Mouse (Mus musculus) cerebellum, adult 8-10 months (tissue): ENCODE results near the gene Fbxl16.
"Not testable (repeated sequence)": the region's sequence is repeated elsewhere in the genome, so short reads cannot be mapped to it uniquely, and the experiment has no call there.

Experiments used
- DNase-seq: peaks from one replicate; pipeline ENCODE4 v3.0.0; 2022

Fbxl16 gene

GRCm38 (mm10) chr17:25796211-25796771 lies 12.6 kb upstream of the Fbxl16 start:
- no peak for DNase-seq

DNA sequence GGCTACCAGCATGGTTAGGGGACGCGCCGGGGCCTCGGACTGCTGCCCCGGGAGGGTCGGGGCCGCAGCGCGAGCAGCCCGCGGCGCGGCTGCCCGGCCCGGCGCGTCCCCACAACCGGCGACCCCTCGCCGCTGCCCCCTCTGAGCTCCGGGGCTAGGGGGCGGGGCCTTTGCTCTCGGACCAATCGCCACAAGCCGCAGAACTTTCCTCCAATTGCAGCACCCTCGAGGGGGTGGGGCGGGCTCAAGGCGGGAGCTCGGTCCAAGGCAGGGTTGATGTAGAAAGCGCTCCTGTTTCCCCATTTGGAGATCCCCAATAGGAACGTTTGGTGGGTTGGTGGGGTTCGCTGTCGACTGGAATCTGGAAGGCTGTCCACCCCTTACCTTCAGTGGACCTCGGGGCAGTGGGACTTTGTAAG lies 11.9 kb upstream of the Fbxl16 start, which contains the start of gene Metrn:
Gene Metrn (minus strand): TSS at position 186 of the 419 bp plus-strand sequence.
- peak; percentile 65 for DNase-seq

- peak; percentile 70 for DNase-seq
Measured at GRCm38 (mm10) chr17:25801029-25801428, 7.9 kb upstream of the Fbxl16 start.

DNA sequence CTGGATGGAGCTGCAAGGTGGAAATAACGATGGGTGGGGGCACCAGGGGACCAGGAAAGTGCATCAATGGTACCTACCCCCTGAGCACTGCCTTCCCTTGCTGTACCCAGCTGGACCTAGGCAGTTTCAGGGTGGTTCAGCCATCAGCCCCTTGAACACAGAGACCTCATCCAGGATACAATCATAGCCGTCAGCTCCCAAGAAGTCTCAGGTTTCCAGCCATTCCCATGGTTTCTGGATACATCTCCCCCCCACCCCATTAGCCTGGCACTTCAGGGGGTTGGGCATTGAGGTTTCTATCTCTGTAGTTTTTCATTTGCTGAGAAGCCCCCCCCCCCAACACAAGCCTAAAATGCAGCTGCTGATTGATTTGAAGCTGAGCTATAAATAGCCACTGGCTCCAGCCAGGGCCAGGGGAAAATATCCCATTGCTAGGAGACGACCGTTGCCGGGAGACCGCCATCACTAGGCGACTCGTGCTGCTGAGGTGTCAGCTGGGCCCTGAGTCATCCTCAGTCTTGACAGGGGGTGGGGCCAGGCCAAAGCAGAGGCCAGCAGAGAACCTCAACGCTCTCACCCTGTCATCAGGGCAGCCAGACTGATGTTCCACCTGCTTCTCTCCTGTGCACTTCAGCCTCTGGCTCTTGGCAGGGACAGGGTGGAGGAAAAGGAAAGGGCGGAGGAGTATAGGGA lies 5.9 kb upstream of the Fbxl16 start:
- no peak for DNase-seq

DNA sequence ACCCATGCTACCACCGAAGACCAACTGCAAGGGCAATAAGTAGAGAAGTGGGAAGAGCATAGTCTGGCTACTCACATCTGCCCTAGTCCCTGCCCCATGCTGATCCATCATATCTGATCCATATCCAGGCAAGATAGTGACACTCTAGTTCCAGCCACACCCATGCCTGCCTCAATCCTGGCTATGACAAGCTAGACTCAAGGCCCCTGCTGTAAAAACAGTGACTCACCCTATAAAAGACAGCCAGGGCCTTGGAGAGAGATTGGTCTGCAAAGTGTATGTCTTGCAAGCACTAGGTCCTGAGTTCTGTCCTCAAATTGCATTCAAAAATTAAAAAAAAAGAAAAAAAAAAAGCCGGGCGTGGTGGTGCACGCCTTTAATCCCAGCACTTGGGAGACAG lies 2.4 kb upstream of the Fbxl16 start:
- no peak for DNase-seq

DNA sequence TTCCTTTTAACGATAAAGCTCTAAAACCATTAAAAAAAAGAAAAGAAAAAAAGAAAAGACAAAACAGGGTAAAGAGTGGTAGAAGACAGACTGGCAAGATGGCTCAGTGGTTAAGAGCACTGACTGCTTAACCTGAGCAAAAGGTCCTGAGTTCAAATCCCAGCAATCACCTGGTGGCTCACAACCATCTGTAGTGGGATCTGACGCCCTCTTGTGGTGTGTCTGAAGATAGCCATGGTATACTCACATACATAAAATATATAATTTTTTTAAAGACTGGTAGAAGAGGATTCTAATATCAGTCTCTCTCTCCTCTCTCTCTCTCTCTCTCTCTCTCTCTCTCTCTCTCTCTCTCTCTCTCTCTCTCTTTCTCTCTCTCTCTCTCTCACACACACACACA lies 1.4 kb upstream of the Fbxl16 start:
- not testable (repeated sequence) for DNase-seq

GRCm38 (mm10) chr17:25808028-25808427 lies 857 bp upstream of the Fbxl16 start:
- DNase-seq = no peak

DNA sequence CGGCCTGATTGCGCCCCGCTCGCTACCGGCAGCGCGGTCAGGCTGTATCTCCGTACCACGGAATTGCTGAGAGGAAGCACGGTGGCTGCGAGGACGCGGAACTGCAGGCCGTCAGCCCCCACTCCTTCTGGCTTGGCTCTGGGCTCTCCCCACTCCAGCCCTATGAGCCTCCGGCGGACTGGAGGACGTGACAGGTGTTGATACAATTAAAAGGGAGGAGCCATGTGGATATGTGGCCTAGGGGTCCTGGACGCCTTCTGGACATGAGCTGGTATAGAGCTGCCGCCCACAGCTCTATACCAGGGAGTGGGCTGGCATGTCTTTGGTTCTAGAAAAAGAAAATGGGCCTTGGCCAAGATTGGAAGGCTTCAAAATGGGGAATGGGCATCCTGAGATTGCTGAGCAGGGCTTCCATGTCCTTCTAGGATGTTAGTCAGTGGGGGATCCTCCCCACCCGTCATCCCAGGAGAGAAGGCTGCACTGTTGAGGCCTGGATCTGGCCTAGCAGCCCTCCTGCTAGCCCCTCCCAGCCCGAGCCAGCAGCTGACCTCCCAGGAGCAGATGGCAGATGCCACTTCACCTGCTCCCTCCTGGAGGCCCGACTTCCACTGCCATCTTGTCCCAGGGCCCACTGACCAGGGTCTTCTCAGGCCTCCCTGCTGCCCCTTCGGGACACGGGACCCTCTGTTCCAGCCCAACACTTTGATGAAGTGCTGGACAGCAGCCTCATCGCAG lies 888 bp downstream of the Fbxl16 start:
- DNase-seq = peak; percentile 72

DNA sequence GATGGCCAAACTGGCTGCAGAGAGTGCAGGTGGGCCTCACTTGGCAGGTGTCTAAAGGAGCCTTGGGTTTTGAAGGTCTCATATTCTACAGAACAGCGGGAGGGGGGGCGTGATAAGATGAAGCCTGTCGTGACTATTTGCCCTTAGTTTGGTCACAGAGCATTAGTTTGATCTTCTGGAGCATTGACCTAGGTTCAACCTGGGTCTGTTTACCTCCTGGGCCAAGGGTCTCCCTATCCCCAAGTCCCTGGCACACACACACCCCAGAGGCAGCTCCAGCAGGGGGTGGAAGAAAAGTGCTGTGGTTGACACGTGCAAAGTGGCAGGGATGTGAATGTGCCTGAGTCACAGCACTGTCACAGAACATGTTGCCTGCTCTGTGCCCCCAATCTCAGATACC lies 2.0 kb downstream of the Fbxl16 start:
- no peak for DNase-seq

- DNase-seq = peak; percentile 61
Measured at GRCm38 (mm10) chr17:25813471-25813870, 4.6 kb downstream of the Fbxl16 start.

DNA sequence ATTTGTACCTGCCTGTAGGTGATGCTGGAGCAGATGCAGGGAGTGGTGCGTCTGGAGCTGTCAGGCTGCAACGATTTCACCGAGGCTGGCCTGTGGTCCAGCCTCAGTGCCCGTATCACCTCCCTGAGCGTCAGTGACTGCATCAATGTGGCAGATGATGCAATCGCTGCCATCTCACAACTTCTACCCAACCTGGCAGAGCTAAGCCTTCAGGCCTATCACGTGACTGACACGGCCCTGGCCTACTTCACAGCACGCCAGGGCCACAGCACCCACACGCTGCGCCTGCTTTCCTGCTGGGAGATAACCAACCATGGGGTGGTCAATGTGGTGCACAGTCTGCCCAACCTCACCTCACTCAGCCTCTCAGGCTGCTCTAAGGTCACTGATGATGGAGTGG lies 8.8 kb downstream of the Fbxl16 start:
- no peak for DNase-seq

DNA sequence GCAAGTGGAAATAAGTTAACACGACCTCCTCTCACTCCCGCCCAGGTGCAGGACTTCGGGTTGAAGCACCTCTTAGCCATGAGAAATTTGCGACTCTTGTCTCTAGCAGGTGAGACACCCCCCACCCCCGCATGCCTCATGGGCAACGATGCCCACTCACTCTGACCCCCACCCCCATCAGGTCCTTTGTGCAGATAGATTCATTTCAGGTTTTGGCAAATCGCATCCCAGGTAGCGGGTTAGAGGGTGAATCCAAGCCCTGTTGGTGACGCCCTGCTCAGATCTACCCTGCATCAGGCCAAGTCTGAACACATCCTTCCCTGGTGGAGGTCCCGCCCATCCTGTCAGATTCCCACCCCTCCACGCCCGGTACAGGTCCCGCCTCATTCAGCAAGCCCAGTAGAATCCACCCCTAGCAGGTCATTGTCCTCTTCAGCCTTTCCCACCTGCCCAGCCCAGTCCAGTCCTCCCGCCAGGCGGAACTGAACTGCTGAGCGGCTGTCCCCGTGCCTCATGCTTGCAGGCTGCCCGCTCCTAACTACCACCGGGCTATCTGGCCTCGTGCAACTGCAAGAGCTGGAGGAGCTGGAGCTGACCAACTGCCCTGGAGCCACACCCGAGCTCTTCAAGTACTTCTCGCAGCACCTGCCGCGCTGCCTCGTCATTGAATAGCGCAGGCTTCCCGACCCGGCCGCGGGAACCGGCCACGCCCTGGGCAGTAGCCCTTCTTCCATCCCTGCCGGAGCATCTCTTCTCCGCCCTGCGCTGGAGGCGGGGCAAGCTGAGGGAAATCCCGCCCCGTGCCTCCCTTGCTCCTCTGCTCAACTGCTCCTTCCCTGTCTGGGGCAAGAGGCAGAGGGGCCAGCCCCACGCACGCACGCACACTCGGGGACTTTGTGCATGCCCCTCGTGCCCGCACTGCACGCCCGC lies 10.2 kb downstream of the Fbxl16 start:
- DNase-seq = no peak

GRCm38 (mm10) chr17:25823452-25823851 lies 14.6 kb downstream of the Fbxl16 start, which contains the start of gene Wdr24:
Gene Wdr24 (plus strand): TSS chr17:25823627.
- peak; percentile 83 for DNase-seq

DNA sequence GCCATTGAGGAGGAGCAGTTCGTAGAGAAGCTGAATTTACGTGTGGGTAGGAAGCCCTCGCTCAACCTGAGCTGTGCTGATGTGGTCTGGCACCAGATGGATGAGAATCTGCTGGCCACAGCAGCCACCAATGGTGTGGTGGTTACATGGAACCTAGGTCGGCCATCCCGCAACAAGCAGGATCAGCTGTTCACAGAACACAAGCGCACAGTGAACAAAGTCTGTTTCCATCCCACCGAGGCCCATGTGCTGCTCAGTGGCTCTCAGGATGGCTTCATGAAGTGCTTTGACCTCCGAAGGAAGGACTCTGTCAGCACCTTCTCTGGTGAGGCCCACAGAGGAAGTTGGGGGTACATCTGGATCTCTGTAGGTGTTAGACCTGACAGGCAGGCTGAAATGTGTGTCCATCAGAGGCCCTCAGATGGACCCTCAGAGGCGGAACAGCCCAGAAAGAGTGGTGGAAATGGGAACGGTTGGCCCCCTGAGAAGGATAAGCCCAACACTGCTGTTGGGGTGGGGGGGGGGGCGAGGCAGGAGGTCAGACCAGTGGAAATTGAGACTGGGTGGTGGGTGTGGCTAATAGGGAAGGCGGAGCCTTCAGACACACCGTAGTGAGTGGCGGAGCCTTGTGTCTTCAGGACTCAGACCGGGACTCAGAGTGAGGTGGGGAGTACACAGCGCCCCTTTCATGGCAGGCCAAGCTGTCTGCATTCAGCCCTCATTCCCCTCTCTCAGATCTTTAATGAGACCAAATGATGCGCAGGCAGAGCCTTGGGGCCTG lies 15.7 kb downstream of the Fbxl16 start:
- no peak for DNase-seq

DNA sequence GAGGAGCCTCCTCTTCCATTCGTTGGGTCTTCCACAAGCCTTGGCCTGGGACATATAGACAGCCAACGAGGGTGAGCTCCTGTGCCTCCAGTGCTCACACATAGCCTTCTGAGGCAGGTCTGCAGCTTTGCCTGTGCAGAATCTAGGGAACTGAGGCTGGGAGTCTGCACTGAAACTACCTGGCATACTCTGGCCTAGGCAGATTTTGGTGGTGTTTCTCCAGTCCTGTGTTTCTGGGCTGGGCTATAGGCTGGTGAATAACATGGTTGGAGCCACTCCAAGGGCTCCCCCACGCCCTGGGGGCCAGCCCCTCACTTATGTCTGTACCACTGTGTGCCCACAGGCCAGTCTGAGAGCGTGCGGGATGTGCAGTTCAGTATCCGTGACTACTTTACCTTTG lies 16.4 kb downstream of the Fbxl16 start:
- DNase-seq = no peak

DNA sequence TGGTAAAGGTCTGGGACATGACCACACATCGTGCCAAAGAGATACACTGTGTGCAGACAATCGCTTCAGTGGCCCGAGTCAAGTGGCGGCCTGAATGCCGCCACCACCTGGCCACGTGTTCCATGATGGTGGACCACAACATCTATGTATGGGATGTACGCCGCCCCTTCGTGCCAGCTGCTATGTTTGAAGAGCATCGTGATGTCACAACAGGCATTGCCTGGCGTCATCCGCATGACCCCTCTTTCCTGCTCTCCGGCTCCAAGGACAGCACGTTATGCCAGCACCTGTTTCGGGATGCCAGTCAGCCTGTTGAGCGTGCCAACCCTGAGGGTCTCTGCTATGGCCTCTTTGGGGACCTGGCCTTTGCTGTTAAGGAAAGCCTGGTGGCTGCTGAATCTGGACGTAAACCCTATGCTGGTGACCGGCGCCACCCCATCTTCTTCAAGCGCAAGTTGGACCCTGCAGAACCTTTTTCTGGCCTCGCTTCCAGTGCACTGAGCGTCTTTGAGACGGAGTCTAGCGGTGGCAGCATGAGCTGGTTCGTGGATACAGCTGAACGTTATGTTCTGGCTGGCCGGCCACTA lies 17.2 kb downstream of the Fbxl16 start:
- DNase-seq = no peak

GRCm38 (mm10) chr17:25827011-25827410 lies 18.1 kb downstream of the Fbxl16 start:
- no peak for DNase-seq

GRCm38 (mm10) chr17:25827546-25828222 lies 18.8 kb downstream of the Fbxl16 start:
- no peak for DNase-seq

DNA sequence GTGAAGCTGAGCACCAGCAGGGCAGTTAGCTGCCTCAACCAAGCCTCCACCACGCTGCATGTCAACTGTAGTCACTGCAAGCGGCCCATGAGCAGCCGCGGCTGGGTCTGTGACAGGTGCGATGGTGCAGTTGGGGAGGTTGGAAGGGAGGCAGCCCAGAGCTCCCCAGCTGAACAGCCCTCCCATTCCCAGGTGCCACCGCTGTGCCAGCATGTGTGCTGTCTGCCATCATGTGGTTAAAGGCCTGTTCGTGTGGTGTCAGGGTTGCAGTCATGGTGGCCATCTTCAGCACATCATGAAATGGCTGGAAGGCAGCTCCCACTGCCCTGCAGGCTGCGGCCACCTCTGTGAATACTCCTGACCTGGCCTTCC lies 19.3 kb downstream of the Fbxl16 start:
- no peak for DNase-seq

DNA sequence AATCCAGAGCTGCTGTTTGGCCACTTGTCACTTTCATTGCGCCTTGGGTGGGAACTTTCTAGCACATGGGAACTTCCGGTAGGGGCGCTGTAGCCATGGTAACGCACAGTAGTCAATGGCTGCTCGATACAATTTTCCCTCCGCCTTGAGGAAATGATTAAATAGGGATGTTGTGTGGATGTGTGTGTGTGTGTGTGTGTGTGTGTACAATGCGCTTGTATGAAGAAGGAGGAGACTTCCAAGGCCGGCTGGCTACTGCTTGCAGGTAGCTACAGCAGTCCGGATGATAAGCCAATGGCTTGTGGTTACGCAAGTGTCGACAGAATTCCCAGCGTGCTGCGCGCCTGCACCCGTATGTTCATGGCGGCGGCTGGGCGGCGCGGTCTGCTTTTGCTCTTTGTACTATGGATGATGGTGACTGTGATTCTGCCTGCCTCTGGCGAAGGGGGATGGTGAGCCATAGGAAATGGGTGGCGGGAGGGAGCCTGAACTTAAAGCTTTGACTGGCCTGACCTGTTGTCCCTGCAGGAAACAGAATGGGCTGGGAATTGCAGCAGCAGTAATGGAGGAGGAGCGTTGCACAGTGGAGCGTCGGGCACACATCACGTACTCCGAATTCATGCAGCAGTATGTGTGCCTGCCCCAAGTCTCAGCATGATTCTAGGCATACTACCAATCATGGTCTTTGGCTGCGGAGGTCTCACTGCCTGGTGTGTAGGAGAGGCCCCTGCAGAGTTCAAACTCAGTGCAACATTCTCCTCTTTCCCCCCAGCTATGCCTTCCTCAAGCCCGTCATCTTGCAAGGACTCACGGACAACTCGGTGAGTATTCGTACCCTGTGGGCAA lies 20.1 kb downstream of the Fbxl16 start, which contains the start of gene Jmjd8:
Gene Jmjd8 (plus strand): TSS at position 156 of the 846 bp plus-strand sequence.
- peak; percentile 77 for DNase-seq
